Mouse (Mus musculus): ENCODE measurements around the gene Coq5. TPM values are rescaled to one million over a fixed set of nuclear protein-coding genes. Genes with fewer than 3 reads are reported as not detected.

Coq5 gene
- total and polyA plus RNA-seq, 3 experiments: 40.5 to 43.3 TPM; not detected in 1

- peaks cover 5 to 31% of the 10 kb centered on the region in 2 experiments for H3K4me1 ChIP-seq (ENCODE audit: control insufficient read depth in 1 of 2, insufficient read depth in 2 of 2, low read length in 2 of 2)
- peak; percentile 14 for DNase-seq (ENCODE audit: low read depth, low spot score)
- H3K4me3 ChIP-seq (ENCODE audit: control insufficient read depth in 1 of 2, insufficient read depth in 1 of 2, low read depth in 2 of 2, low read length in 2 of 2): no peak overlapping the region
- no peaks in the 10 kb centered on the region for H3K27me3 ChIP-seq (ENCODE audit: control insufficient read depth in 1 of 2, insufficient read depth in 2 of 2, low read length in 2 of 2)
- TF ChIP-seq SMC3 (IDR thresholded peaks at IDR 0.05; ENCODE audit: low read depth, low read length) (no peak), BHLHE40 (IDR thresholded peaks at IDR 0.05; ENCODE audit: borderline replicate concordance, low read depth, low read length) (no peak), HCFC1 (IDR thresholded peaks at IDR 0.05; ENCODE audit: low read depth, low read length) (no peak), EP300 (IDR thresholded peaks at IDR 0.05; ENCODE audit: low read depth in 1 of 2, low read length in 2 of 2) (no peak), TAL1 (IDR thresholded peaks at IDR 0.05; ENCODE audit: low read length) (no peak), POLR2AphosphoS2 (IDR thresholded peaks at IDR 0.05; ENCODE audit: low read length) (no peak), MYC (IDR thresholded peaks at IDR 0.05; ENCODE audit: low read depth, low read length) (no peak)
- H3K27ac ChIP-seq (ENCODE audit: control insufficient read depth, low read depth, low read length): no peak overlapping the region
- peaks cover 0 to 27% of the 10 kb centered on the region in 2 experiments; a peak in 2 of 4 replicates for H3K36me3 ChIP-seq (ENCODE audit: control insufficient read depth in 1 of 2, insufficient read depth in 2 of 2, low read length in 2 of 2)
- H3K79me2 ChIP-seq (ENCODE audit: control insufficient read depth, insufficient read depth, low read length, poor library complexity): no peaks in the 10 kb centered on the region
- H3K9ac ChIP-seq (ENCODE audit: control insufficient read depth, low read depth, low read length, poor library complexity, severe bottlenecking): no peak overlapping the region
- no peaks in the 10 kb centered on the region for H3K9me3 ChIP-seq (replicated peaks; ENCODE audit: insufficient read depth, low read length)
Observed at GRCm38 (mm10) chr5:115316968-115317644, 37.6 kb downstream of the Coq5 start.

- Histone ChIP-seq H3K4me1 (ENCODE audit: control insufficient read depth in 1 of 2, insufficient read depth in 2 of 2, low read length in 2 of 2) (peaks cover 3 to 25% of the 10 kb centered on the region in 2 experiments), H3K9ac (ENCODE audit: control insufficient read depth, low read depth, low read length, poor library complexity, severe bottlenecking) (no peak overlapping the region), H3K79me2 (ENCODE audit: control insufficient read depth, insufficient read depth, low read length, poor library complexity) (no peaks in the 10 kb centered on the region), H3K27ac (ENCODE audit: control insufficient read depth, low read depth, low read length) (no peak overlapping the region), H3K4me3 (ENCODE audit: control insufficient read depth in 1 of 2, insufficient read depth in 1 of 2, low read depth in 2 of 2, low read length in 2 of 2) (no peak overlapping the region), H3K36me3 (ENCODE audit: control insufficient read depth in 1 of 2, insufficient read depth in 2 of 2, low read length in 2 of 2) (peaks cover 0 to 23% of the 10 kb centered on the region in 2 experiments; a peak in 2 of 4 replicates), H3K9me3 (replicated peaks; ENCODE audit: insufficient read depth, low read length) (no peaks in the 10 kb centered on the region), H3K27me3 (ENCODE audit: control insufficient read depth in 1 of 2, insufficient read depth in 2 of 2, low read length in 2 of 2) (no peaks in the 10 kb centered on the region)
- DNase-seq (ENCODE audit: low read depth, low spot score): no peak
- TF ChIP-seq UBTF (IDR thresholded peaks at IDR 0.05; ENCODE audit: borderline replicate concordance, insufficient read depth, low read depth, low read length) (no peak), E2F4 (IDR thresholded peaks at IDR 0.05; ENCODE audit: borderline replicate concordance, low read depth, low read length) (no peak), RAD21 (IDR thresholded peaks at IDR 0.05; ENCODE audit: low read depth, low read length) (no peak), TAL1 (IDR thresholded peaks at IDR 0.05; ENCODE audit: low read length) (no peak), ELF1 (IDR thresholded peaks at IDR 0.05; ENCODE audit: low read depth, low read length) (no peak), TCF12 (IDR thresholded peaks at IDR 0.05; ENCODE audit: low read depth, low read length) (no peak)
Observed at GRCm38 (mm10) chr5:115317645-115318328, 38.3 kb downstream of the Coq5 start.

Data from MEL (cell line).